Mouse (Mus musculus) 3T3-L1 (cell line): Measurements from ENCODE around the gene Cabp2.
"Not testable (repeated sequence)": the region's sequence is repeated elsewhere in the genome, so short reads cannot be mapped to it uniquely, and the experiment has no call there.

Experiments used
- DNase-seq: peaks from one replicate; pipeline ENCODE4 v3.0.0-alpha.2; 2015; ENCODE audit warnings: low read depth, low spot score

Cabp2 gene

DNA sequence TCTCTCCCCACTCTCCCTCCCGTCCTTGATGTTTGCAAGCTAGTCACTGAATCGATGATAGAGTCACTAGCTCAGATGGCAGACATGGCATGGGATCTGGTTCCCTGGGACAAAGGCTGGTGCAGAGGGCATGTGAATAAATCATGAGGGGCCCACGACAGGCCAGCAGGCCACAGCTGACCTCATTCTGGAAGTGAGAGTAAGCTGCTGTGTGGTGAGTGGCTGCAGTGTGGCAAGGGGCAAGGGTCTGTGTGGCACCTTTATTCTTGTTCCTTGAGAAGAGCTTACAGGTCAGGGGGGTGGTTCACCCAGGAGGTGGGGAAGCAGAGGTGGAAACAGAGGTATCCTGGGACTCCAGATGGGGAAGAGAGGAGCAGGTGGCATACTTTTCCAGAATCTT, at the start of gene Cabp2:
Cabp2 (plus strand) TSS at position 185 of the 400 bp plus-strand sequence.
- DNase-seq, result no peak

DNA sequence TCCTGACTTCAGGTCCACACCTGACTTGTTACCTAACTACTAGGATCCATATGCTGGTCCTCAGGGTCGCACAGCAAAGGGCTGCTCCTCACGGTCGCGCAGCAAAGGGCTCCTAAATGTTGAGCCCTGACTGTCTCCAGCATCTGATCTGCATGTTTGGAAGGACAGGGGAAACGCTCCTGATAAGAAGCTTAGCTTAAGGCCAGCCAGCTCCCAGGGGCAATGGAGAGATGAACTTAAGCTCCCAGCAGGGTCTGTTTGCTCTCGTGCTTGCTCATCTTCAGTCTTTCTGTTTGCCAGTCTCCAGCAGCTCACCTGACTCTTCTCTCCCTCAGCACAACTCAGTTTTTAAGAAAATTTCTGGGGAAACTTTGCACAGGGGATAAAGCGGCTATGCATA, 48.7 kb upstream of the Cabp2 start:
- DNase-seq, result no peak

DNA sequence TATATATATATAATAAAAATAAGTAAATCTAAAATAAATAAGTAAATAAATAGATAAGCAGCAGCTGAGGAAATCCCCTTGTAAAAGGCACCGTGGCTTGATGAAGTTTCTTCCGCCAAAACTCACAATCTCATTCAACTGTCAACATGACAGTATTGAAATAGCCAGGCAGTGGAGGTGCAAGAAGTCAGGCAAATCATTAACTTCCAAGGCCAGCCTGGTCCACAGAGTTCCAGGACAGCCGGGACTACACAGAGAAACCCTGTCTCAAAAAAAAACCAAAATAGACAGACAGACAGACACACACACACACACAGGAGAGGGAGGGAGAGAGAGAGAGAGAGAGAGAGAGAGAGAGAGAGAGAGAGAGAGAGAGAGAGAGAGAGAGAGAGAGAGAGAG, 48.1 kb upstream of the Cabp2 start:
- no peak for DNase-seq

DNA sequence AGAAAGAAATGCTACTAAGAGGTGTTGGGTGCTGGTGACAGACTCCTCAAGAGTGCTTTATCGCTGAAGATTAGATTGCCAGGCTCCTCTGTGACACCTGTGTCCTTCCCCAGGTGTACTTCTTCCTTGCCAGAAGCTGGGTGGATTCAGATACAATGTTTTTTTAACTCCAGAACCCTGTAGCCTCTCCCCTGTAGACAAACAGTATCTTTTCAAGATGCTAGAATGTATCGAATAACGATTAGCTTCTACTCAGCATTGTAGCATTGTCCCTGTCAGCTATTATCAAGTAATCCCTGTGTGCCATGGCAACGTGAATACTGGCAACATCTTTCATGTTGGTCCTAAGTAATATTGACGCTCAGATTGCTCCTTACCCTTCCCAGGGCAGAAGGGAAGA, 47.6 kb upstream of the Cabp2 start:
- DNase-seq, result no peak

DNA sequence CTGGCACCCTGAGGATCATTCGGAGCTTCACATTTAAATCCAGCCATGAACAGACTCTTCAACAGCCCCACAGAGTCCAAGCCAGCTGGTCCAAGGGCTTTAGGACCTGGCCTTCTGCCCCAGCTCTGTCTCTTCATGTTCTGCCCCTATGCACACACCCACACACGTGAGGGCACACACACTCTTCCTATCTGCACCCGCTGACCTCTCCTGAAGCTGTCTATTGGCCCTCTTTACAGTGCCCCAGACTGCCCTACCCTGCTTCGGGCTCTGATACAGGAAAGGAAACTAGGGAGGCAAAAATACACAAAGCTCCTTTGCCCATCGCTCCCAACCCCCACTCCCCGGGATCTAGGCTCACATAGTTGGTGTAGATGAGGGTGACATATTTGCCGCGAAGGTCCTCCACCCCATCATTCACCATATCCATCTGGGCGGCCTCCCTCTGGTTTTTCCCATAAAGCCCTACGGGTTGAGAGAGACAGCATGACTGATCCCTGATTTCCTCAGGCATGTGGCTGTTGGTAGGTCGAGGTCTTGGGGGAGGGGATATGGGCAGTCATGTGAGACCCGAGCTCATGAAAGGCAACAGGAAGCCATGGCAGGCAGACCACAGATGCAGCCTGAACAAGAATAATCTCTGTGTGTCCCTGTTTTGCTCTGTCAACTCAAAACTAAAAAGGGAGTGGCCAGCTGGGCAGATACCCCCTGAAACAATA, 44.9 kb upstream of the Cabp2 start:
- DNase-seq, result peak; percentile 53

DNA sequence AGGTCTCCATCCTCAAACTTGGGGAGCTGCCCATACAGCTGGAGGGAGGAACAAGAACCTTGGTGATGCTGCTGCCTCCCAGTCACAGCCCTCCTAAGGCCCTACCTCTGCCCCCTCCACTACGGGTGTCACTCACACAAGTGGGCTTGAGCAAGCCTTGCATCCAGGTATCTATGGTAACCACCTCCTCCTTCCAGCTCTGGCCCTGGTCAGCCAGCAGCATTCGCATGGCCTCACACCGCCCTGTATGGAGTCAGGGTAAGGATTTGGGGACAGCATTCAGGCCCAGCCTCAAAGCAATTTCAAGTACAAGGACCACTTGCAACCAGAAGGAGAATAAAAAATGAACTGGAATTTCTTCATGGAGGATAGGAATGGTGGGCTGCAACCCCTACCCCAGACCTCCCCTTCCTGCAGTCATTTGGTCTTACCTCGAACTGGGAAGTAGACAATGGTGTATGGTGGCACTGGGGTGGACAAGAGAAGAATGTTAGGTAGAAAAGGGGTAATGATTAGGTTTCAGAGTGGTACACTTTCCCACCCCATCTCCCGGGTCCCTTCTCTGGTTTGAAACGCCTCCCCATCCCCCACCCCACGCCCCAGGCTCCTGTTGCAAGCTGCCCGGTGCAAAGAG, 44.1 kb upstream of the Cabp2 start:
- peak; percentile 27 for DNase-seq

DNA sequence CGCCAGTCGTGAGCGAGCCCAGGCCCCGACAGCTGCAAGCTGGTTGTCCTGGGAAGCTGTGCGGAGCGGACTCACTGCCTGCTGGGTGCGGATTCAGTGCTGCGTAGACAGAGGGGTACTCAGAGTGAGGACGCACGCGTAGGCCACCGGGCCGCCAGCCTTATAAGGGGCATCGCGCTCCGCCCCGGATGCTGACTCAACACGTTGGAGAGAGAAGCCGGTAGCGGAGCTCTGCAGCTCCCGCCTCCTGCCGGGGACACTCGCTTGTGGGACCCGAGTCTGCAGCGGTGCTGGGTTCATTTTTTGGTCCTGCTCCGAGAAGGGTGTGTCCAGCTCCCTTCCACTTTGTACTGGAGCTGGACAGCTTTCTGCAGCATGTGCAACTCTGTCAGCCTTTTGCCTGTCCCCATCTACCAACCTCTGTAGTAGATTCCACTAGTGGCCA, 43.6 kb upstream of the Cabp2 start, which contains the start of gene Gstp1:
Gstp1 (minus strand) TSS at position 198 of the 445 bp plus-strand sequence.
- peak; percentile 96 for DNase-seq

DNA sequence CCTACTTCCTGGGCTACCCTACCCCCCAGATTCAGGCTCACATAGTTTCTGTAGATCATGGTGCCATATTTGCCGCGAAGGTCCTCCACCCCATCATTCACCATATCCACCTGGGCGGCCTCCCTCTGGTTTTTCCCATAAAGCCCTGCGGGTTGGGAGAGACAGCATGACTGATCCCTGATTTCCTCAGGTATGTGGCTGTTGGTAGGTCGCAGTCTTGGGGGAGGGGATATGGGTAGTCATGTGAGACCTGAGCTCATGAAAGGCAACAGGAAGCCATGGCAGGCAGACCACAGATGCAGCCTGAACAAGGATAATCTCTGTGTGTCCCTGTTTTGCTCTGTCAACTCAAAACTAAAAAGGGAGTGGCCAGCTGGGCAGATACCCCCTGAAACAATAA, 40.4 kb upstream of the Cabp2 start:
- DNase-seq, result not testable (repeated sequence)

DNA sequence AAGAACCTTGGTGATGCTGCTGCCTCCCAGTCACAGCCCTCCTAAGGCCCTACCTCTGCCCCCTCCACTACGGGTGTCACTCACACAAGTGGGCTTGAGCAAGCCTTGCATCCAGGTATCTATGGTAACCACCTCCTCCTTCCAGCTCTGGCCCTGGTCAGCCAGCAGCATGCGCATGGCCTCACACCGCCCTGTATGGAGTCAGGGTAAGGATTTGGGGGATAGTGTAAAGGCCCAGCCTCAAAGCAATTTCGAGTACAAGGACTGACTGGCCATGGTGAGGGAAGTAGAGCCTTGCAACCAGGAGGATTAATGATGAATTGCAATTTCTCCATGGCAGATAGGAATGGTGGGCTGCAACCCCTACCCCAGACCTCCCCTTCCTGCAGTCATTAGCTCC, 39.9 kb upstream of the Cabp2 start:
- DNase-seq, result not testable (repeated sequence)

DNA sequence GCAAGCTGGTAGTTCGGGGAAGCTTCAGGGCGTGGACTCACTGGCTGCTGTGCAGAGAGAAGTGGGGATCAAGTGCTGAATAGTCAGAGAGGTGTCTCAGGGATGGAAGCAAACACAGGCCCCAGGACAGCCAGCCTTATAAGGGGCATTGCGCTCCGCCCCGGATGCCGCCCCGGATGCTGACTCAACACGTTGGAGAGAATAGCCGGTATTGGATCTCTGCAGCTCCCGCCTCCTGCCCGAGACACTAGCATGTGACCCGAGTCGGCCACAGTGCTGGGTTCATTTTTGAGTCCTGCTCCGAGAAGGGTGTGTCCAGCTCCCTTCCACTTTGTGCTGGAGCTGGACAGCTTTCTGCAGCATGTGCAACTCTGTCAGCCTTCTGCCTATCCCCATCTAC, 39.3 kb upstream of the Cabp2 start:
- no peak for DNase-seq

DNA sequence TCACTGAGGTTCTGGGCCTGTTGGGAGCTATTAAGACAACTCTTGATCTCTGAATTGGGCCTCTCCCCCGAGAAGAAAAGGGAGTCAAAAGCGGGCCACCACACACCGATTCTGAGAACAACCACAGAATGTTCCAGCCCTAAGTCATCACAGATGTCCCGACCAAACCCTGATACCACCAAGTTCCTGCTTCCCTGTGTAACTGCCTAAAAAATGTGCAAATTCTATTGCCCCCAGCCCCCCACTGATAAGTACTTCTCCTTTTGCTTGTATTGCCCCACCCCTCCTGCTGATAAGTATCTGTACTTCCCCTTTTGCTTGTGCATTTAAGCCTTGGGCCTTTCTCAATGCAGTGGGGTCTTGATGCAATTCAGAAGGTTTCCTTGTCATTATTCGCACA, 37.3 kb upstream of the Cabp2 start:
- not testable (repeated sequence) for DNase-seq

DNA sequence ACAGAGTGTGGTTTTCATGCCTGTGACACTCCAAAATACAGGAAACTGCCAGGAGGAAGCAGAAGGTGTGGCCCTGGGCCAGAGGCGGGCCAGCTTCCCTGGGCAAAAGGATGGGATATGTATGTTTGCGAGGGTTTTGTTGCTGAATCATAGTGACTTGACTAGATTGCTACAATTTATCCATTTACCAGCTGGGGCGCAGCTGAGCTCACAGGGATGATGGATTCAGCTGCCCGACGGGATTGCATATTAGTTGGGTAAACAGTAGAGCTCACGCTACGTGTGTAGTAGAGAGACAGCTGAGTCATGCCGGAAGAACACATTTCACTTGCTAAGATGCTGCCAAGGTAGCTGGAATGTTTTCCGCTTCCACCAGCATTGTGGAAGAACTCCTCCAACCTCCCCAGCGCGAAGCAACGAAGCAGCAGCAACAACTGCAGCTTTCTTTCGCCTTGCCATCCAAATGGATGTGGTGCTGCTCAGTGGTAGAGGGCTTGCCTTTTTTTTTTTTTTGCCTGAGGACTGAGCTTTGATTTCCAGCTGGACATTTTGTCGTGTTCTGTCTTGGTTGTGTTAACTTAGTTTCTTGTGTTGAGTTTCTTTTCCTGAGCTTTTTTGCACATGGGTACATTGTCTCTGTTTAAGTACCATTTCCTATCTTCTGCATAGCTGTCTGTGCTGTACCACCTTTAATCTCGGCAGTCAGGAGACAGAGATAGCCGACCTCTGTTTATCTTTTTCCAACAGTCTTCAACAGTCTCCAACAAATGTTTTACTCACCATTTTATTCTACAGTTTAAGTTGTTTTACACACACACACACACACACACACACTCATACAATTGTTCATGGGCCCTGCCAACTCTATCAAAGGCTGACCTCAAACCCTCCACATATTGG, 35.2 kb upstream of the Cabp2 start, which contains the start of gene Gstp2:
Gstp2 (minus strand) TSS at position 58 of the 900 bp plus-strand sequence.
- peak; percentile 99 for DNase-seq

DNA sequence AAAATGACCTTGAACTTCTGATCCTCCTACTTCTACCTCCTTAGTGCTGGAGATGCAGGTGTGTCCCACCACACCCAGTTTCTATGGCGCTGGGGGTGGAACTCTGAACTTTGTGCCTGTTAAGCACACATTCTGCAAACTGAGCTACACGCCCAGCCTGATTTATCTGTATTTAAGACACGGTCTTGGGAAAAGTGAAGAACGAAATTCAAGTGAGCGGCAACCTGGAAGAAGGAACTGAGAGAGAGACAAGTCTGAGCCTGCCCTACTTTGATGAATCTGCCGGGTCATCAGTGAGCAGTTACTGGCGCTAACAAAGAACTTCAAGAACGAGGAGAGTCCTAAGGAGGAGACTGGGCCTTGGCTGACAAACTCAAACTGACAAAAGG, 34.5 kb upstream of the Cabp2 start:
- DNase-seq, result no peak

DNA sequence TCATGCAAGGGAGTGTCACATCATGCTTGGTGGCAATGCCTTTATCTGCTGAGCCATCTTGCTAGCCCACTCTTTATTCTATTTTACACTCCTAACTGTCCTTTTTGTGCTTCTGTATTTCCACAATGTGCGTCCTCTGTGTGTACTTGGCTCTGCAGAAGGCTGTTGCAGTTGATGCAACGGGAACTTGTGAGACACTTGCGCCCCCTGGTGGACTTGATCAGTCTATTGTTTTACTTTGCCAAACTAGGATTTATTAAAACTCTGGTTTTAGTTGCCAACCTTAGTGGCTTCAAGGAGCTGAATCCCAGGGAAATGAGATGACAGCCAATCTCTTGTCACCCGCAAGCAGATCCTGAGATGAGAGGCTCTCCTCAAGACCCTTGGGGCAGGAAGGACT, 33.5 kb upstream of the Cabp2 start:
- peak; percentile 87 for DNase-seq

DNA sequence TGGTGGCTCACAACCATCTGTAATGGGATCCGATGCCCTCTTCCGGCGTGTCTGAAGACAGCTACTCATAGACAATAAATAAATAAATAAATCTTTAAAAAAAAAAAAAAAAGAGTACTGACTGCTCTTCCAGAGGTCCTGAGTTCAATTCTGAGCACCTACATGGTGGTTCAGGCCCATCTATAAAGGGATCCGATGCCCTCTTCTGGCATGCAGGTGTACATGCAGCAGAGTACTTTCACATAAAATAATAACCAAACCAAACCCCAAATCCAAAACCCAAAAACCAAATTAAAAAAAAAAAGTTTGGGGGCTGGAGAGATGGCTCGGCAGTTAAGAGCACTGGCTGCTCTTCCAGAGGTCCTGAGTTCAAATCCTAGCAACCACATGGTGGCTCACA, 32.3 kb upstream of the Cabp2 start:
- DNase-seq, result not testable (repeated sequence)

DNA sequence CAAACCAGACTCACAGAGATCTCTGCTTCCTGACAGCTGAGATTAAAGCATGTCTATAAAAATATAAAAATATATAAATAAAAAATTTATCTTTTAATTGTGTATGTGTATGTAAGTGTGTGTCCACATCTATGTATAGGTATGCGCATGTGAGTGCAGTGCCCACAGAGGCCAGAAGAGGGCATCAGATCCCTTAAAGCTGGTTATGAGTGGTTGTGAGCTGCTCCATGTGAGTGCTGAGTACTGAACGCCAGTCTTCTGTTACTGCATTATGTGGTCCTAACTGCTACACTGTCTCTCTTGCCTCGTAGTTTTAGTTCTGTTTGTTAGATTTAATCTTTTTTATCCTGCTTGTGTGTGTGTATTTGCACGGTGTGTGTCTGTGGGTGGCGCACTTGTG, 30.4 kb upstream of the Cabp2 start:
- no peak for DNase-seq

DNA sequence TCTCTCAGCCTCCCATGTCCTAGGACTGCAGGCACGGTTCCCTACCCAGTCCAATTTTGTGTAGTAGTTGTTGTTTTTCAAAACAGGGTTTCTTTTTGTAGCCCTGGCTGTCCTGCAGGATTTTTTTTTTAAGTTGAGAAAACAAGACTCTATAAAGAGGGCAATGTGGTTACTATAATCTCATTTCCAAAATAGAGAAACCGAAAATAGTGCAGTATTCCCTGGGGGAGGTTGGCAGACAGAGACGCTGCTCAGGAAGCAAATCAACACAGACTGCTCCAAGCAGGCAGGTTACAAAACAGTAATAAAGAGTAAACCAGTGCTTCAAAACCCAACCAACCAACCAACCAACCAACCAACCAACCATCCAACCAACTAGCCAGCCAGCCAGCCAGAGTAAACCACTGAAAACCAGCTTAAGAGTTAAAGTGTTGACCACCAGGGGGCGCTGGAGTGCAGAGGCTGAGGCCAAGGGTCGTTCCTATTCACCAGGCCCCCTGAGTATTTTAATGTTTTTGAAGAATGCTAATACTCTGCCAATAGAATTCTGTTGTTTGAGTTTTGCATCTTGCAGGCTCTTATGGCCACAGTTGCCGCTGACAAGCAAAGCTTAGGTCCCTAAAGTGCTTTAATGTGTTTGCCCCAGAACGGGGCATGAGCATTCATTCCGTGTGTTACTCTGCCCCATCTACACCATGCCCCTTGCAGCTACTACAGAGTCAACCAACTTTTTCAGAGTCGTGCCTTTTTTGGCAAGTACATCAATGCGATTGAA, 29.4 kb upstream of the Cabp2 start:
- DNase-seq, result peak; percentile 65

DNA sequence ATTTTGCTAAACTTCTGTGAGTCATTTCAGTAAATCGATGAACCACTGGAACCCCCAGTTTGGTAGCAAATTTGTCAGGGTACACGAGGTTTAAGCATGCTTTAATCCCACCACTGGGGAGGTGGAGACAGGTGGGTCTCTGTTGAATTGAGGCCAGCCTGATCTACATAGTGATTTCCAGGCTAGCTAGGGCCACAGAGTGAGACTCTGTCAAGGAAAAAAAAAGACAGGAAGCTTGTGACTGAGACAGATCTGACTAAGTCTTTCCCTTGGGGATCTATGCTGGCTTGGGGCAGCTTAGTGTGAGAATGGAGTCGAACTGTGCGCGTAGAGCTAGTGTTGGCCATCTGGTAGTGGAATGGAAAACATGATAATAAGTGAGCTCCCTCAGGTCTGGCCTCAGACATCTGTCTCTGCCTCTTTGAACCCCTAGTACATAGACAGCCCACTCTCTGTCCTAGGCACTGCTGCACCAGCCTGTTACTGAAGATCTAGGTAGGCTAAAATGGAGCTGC, 28.8 kb upstream of the Cabp2 start:
- DNase-seq, result no peak

DNA sequence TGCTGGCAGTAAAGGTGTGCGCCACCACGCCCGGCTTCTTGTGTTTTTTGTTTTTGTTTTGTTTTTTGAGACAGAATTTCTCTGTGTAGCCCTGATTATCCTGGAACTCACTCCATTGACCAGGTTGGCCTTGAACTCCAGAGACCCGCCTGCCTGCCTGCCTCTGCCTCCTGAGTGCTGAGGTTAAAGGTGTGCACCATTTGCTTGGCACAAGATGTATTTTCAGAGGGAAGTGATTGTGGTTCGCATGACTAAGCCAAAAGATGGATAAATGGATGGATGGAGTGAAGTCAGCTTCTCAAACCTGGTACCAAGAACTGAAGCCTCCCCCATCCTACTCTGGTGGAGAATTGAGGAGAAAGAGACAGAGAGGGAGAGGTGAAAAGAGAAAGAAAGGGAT, 26.8 kb upstream of the Cabp2 start:
- DNase-seq, result no peak

DNA sequence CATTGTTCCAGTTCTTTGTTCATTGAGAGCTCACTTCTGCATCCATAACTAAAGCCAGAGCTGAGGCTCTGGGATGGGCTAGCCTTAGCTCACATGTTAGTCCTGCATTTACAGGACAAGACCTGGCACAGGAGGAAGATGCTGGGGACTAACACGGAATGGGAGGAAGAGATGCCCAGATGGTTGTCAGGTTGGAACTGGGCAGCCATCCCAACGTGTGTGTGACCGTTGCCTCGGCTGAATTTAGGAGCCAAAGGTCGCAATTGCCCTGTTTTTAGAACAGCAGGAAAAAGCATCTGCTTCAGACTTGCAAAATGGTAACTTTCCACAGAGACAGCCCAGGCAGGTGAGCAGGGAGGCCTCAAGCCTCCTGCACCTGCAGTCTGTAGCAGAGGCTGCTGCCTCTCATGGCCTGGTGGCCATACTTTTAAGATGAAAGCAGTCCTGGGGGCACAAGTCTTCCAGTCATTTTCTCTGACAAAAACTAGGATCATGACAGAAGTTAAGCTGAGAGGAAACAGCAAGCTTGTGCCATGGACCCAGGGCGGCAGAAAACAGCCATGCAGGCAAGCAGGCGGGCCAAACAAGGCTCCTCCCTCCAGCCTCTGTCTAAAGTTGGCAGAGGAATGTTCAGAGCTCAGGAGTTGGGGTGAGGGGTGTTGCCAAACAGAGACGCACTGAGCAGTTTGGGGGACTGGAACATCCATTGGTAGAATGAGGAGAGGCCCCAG, 26.0 kb upstream of the Cabp2 start:
- DNase-seq, result no peak
